Mouse (Mus musculus) limb, embryonic 14.5 days (tissue): ENCODE measurements around the gene Cyp4a30b. TPM values are rescaled to one million over a fixed set of nuclear protein-coding genes. Genes with fewer than 3 reads are reported as not detected.
"Not testable (repeated sequence)": the region's sequence is repeated elsewhere in the genome, so short reads cannot be mapped to it uniquely, and the experiment has no call there.

Experiments
- ATAC-seq: fragments of 200-750 bp; cut with Nextera tagmentation; 2 replicates; pipeline ENCODE4 v1.8.0; 2017; ENCODE audit warnings: low read depth, moderate number of reproducible peaks, moderate TSS enrichment; ENCODE audit not compliant: low FRiP score
- DNase-seq: peaks from one replicate; pipeline ENCODE4 v3.0.0-alpha.2; 2015; ENCODE audit warnings: low spot score
- H3K27ac ChIP-seq: fragments of 300-500 bp; sonication (generic); replicated peaks from 2 replicates; pipeline ENCODE4 v1.5.1; 2014; ENCODE audit warnings: low read depth, mild to moderate bottlenecking, low read length, moderate library complexity, mixed read lengths
- H3K27me3 ChIP-seq: fragments of 300-500 bp; sonication (generic); 2 replicates; pipeline ENCODE4 v1.6.1; 2014; ENCODE audit warnings: low read length, mixed read lengths; ENCODE audit not compliant: control insufficient read depth, insufficient read depth
- H3K36me3 ChIP-seq: fragments of 300-500 bp; sonication (generic); 2 replicates; pipeline ENCODE4 v1.6.1; 2014; ENCODE audit warnings: mild to moderate bottlenecking, low read length, moderate library complexity, mixed read lengths; ENCODE audit not compliant: control insufficient read depth, insufficient read depth
- H3K4me1 ChIP-seq: fragments of 300-500 bp; sonication (generic); 2 replicates; pipeline ENCODE4 v1.6.1; 2014; ENCODE audit warnings: antibody characterized with exemption, low read length, mixed read lengths; ENCODE audit not compliant: control insufficient read depth, insufficient read depth
- H3K4me2 ChIP-seq: fragments of 300-500 bp; sonication (generic); replicated peaks from 2 replicates; pipeline ENCODE4 v1.6.1; 2014; ENCODE audit warnings: low read depth, mild to moderate bottlenecking, low read length, moderate library complexity; ENCODE audit not compliant: severe bottlenecking
- H3K4me3 ChIP-seq: fragments of 300-500 bp; sonication (generic); replicated peaks from 2 replicates; pipeline ENCODE4 v1.5.1; 2014; ENCODE audit warnings: low read length
- H3K9ac ChIP-seq: fragments of 300-500 bp; sonication (generic); 2 replicates; pipeline ENCODE4 v1.6.1; 2014; ENCODE audit warnings: mild to moderate bottlenecking, low read depth, low read length, moderate library complexity; ENCODE audit not compliant: severe bottlenecking
- H3K9me3 ChIP-seq: fragments of 300-500 bp; sonication (generic); 2 replicates; pipeline ENCODE4 v1.6.1; 2016; ENCODE audit warnings: low read length; ENCODE audit not compliant: control insufficient read depth
- POLR2A ChIP-seq: fragments of 200-500 bp; IDR thresholded peaks from 2 replicates; pipeline ENCODE4 v1.8.0; 2012; ENCODE audit warnings: inconsistent platforms, mild to moderate bottlenecking, moderate library complexity, borderline replicate concordance; ENCODE audit not compliant: insufficient read depth, insufficient read length; ENCODE audit errors: extremely low read depth
- WGBS: fragments of 180-500 bp; shearing (Covaris S2); extraction: QIAGEN DNeasy Blood & Tissue Kit; methylation state at CpG from one replicate; pipeline ENCODE4 v1.1.7; 2014; 5-methylcytosine and 5-hydroxymethylcytosine counted together
- polyA plus RNA-seq, 2 experiments: library from polyadenylated mRNA; depleted of rRNA in 1 of 2; stranded (reverse) in 1 of 2; unstranded in 1 of 2; fragments of >200 nt; fragmentation: Nextera tagmentation in 1 of 2; extraction: Ambion mirVana in 1 of 2; gene quantifications; 2 replicates each; pipeline versions ENCODE4 v1.2.1 to v1.2.3; 2012 to 2014

Cyp4a30b gene
- polyA plus RNA-seq, 2 experiments: not detected

GRCm38 (mm10) chr4:115481006-115481652 is 28.7 kb downstream of the Cyp4a30b start:
- Histone ChIP-seq H3K9ac (no peak overlapping the region), H3K4me3 (no peak overlapping the region), H3K4me2 (no peak overlapping the region), H3K4me1 (no peaks in the 10 kb centered on the region), H3K9me3 (no peaks in the 10 kb centered on the region), H3K27ac (no peak overlapping the region), H3K27me3 (no peaks in the 10 kb centered on the region), H3K36me3 (no peaks in the 10 kb centered on the region)
- WGBS: 72% methylated on average over 6 of the region's 6 CpGs
- TF ChIP-seq POLR2A: no peak
- ATAC-seq: no peak
- DNase-seq: no peak

GRCm38 (mm10) chr4:115496001-115496400 is 43.6 kb downstream of the Cyp4a30b start, which contains the start of gene Cyp4a14:
Cyp4a14 (minus strand) TSS chr4:115496142.
- Histone ChIP-seq H3K4me1 (no peaks in the 10 kb centered on the region), H3K36me3 (no peaks in the 10 kb centered on the region), H3K4me2 (no peak within 1 kb of the TSS), H3K27me3 (no peaks in the 10 kb centered on the region), H3K9me3 (no peaks in the 10 kb centered on the region), H3K9ac (no peak within 1 kb of the TSS), H3K4me3 (no peak within 1 kb of the TSS), H3K27ac (no peak within 1 kb of the TSS)
- ATAC-seq (no peak), DNase-seq (no peak)
- TF ChIP-seq POLR2A: no peak
- WGBS: 79% methylated on average over 1 of the region's 1 CpGs

GRCm38 (mm10) chr4:115497466-115497865 is 45.1 kb downstream of the Cyp4a30b start:
- Histone ChIP-seq H3K9ac (no peak overlapping the region), H3K27ac (no peak overlapping the region), H3K9me3 (no peaks in the 10 kb centered on the region), H3K4me1 (no peaks in the 10 kb centered on the region), H3K4me2 (no peak overlapping the region), H3K4me3 (no peak overlapping the region), H3K36me3 (no peaks in the 10 kb centered on the region), H3K27me3 (no peaks in the 10 kb centered on the region)
- 87% methylated on average over 3 of the region's 3 CpGs for WGBS
- ATAC-seq (no peak), DNase-seq (no peak)
- TF ChIP-seq POLR2A: no peak

- not testable (repeated sequence) for H3K9ac ChIP-seq, H3K27ac ChIP-seq, H3K4me1 ChIP-seq, H3K9me3 ChIP-seq, ATAC-seq, H3K36me3 ChIP-seq, H3K27me3 ChIP-seq, DNase-seq, H3K4me2 ChIP-seq, H3K4me3 ChIP-seq
Measured at GRCm38 (mm10) chr4:115513964-115514363, 61.6 kb downstream of the Cyp4a30b start.

- not testable (repeated sequence) for H3K36me3 ChIP-seq, H3K27me3 ChIP-seq, DNase-seq, H3K4me2 ChIP-seq, H3K27ac ChIP-seq, ATAC-seq, H3K4me3 ChIP-seq, H3K9ac ChIP-seq, H3K4me1 ChIP-seq, H3K9me3 ChIP-seq
- 82% methylated on average over 5 of the region's 5 CpGs for WGBS
Measured at GRCm38 (mm10) chr4:115518000-115518399, 65.6 kb downstream of the Cyp4a30b start, which contains the start of gene Cyp4a10. Cyp4a10 (plus strand) TSS chr4:115518264.

GRCm38 (mm10) chr4:115519444-115519843 is 67.0 kb downstream of the Cyp4a30b start:
- Histone ChIP-seq H3K4me2 (no peak overlapping the region), H3K27ac (no peak overlapping the region), H3K9ac (no peak overlapping the region), H3K27me3 (no peaks in the 10 kb centered on the region), H3K9me3 (no peaks in the 10 kb centered on the region), H3K36me3 (no peaks in the 10 kb centered on the region), H3K4me1 (no peaks in the 10 kb centered on the region), H3K4me3 (no peak overlapping the region)
- 78% methylated on average over 4 of the region's 4 CpGs for WGBS
- ATAC-seq (no peak), DNase-seq (no peak)
- no peak for TF ChIP-seq POLR2A

Other genes with a start within 250 kb of the Cyp4a30b start
- not detected in 2 replicates for gene Cyp4a29, start 210.5 kb upstream of the Cyp4a30b start, polyA plus RNA-seq (2012; rRNA removed)
- gene Cyp4a29, start 210.5 kb upstream of the Cyp4a30b start, polyA plus RNA-seq (2014; fragmentation: Nextera tagmentation; extraction: Ambion mirVana): not detected in 2 replicates
- not detected in 2 replicates for gene Cyp4a12a, start 153.6 kb upstream of the Cyp4a30b start, polyA plus RNA-seq (2012; rRNA removed)
- not detected in 2 replicates for gene Cyp4a12a, start 153.6 kb upstream of the Cyp4a30b start, polyA plus RNA-seq (2014; fragmentation: Nextera tagmentation; extraction: Ambion mirVana)
- gene Cyp4a12b, start 41.0 kb upstream of the Cyp4a30b start, polyA plus RNA-seq (2012; rRNA removed): not detected in 2 replicates
- gene Cyp4a12b, start 41.0 kb upstream of the Cyp4a30b start, polyA plus RNA-seq (2014; fragmentation: Nextera tagmentation; extraction: Ambion mirVana): not detected in 2 replicates
- gene Cyp4a14, start 43.5 kb downstream of the Cyp4a30b start, polyA plus RNA-seq (2012; rRNA removed): not detected in 2 replicates
- gene Cyp4a14, start 43.5 kb downstream of the Cyp4a30b start, polyA plus RNA-seq (2014; fragmentation: Nextera tagmentation; extraction: Ambion mirVana): not detected in 2 replicates
- not detected in 2 replicates for gene Cyp4a10, start 65.7 kb downstream of the Cyp4a30b start, polyA plus RNA-seq (2012; rRNA removed)
- gene Cyp4a10, start 65.7 kb downstream of the Cyp4a30b start, polyA plus RNA-seq (2014; fragmentation: Nextera tagmentation; extraction: Ambion mirVana): not detected in 2 replicates
- gene Cyp4a31, start 111.0 kb downstream of the Cyp4a30b start, polyA plus RNA-seq (2012; rRNA removed): not detected in 2 replicates
- not detected in 2 replicates for gene Cyp4a31, start 111.0 kb downstream of the Cyp4a30b start, polyA plus RNA-seq (2014; fragmentation: Nextera tagmentation; extraction: Ambion mirVana)
- not detected in 2 replicates for gene Cyp4a32, start 148.4 kb downstream of the Cyp4a30b start, polyA plus RNA-seq (2012; rRNA removed)
- gene Cyp4a32, start 148.4 kb downstream of the Cyp4a30b start, polyA plus RNA-seq (2014; fragmentation: Nextera tagmentation; extraction: Ambion mirVana): not detected in 2 replicates
- gene Cyp4b1, start 195.1 kb downstream of the Cyp4a30b start, polyA plus RNA-seq (2012; rRNA removed): 1.0 and 1.2 TPM in 2 replicates
- 0.46 and 1.0 TPM in 2 replicates for gene Cyp4b1, start 195.1 kb downstream of the Cyp4a30b start, polyA plus RNA-seq (2014; fragmentation: Nextera tagmentation; extraction: Ambion mirVana)